Mouse (Mus musculus) limb, embryonic 13.5 days (tissue): ENCODE data around the gene Klk1b4. TPM values are rescaled to one million over a fixed set of nuclear protein-coding genes. Genes with fewer than 3 reads are reported as not detected.
A peak's percentile ranks its signal among the peaks of the same experiment; 100 is the strongest.
"Not testable (repeated sequence)": the region's sequence is repeated elsewhere in the genome, so short reads cannot be mapped to it uniquely, and the experiment has no call there.

ENCODE experiments used
- ATAC-seq: fragments of 200-750 bp; cut with Nextera tagmentation; 2 replicates; pipeline ENCODE4 v1.8.0; 2017; ENCODE audit warnings: low read depth, moderate number of reproducible peaks, moderate TSS enrichment; ENCODE audit not compliant: low FRiP score
- H3K27ac ChIP-seq: fragments of 300-500 bp; sonication (generic); 2 replicates; pipeline ENCODE4 v1.5.1; 2015; ENCODE audit warnings: inconsistent platforms, mild to moderate bottlenecking, moderate library complexity
- H3K27me3 ChIP-seq: fragments of 300-500 bp; sonication (generic); 2 replicates; pipeline ENCODE4 v1.6.1; 2015; ENCODE audit warnings: mild to moderate bottlenecking, inconsistent platforms
- H3K36me3 ChIP-seq: fragments of 300-500 bp; sonication (generic); 2 replicates; pipeline ENCODE4 v1.6.1; 2015; ENCODE audit warnings: inconsistent platforms, mild to moderate bottlenecking, moderate library complexity
- H3K4me1 ChIP-seq: fragments of 300-500 bp; sonication (generic); 2 replicates; pipeline ENCODE4 v1.6.1; 2015; ENCODE audit warnings: inconsistent platforms
- H3K4me2 ChIP-seq: fragments of 300-500 bp; sonication (generic); replicated peaks from 2 replicates; pipeline ENCODE4 v1.6.1; 2015; ENCODE audit warnings: inconsistent platforms, mild to moderate bottlenecking, moderate library complexity
- H3K4me3 ChIP-seq: fragments of 300-500 bp; sonication (generic); 2 replicates; pipeline ENCODE4 v1.5.1; 2015; ENCODE audit warnings: moderate library complexity, mild to moderate bottlenecking, inconsistent platforms
- H3K9ac ChIP-seq: fragments of 300-500 bp; sonication (generic); 2 replicates; pipeline ENCODE4 v1.6.1; 2015; ENCODE audit warnings: mild to moderate bottlenecking, inconsistent platforms
- H3K9me3 ChIP-seq: fragments of 300-500 bp; sonication (generic); 2 replicates; pipeline ENCODE4 v1.6.1; 2016; ENCODE audit warnings: inconsistent platforms
- WGBS: fragments of 180-500 bp; shearing (Covaris S2); methylation state at CpG from one replicate; pipeline ENCODE4 v1.1.7; 2015; 5-methylcytosine and 5-hydroxymethylcytosine counted together
- polyA plus RNA-seq: library from polyadenylated mRNA; unstranded; fragments of >200 nt; fragmentation: Nextera tagmentation; extraction: Ambion mirVana; gene quantifications from 2 replicates; pipeline ENCODE4 v1.2.1, GENCODE M21; 2015

The Klk1b4 gene
- polyA plus RNA-seq, 1 experiment from 2014 or later: not detected

DNA sequence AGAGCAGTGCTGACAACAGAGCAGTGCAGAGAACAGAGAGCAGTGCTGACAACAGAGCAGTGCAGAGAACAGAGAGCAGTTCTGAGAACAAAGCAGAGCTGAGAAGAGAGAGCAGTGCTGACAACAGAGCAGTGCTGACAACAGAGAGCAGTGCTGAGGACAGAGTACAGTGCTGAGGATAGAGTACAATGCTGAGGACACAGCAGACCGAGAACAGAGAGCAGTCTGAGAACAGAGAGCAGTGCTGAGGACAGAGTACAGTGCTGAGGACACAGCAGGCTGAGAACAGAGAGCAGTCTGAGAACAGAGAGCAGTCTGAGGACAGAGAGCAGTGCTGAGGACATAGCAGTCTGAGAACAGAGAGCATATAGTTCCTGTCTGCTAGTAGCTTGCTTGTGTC lies 33.5 kb downstream of the Klk1b4 start:
- no peaks in the 10 kb centered on the region for H3K36me3 ChIP-seq
- no peak overlapping the region for H3K4me3 ChIP-seq
- WGBS: 55% methylated on average over 1 of the region's 1 CpGs
- peaks cover 7% of the 10 kb centered on the region for H3K4me1 ChIP-seq
- no peaks in the 10 kb centered on the region for H3K9me3 ChIP-seq
- H3K27ac ChIP-seq: no peak overlapping the region
- H3K4me2 ChIP-seq: no peak overlapping the region
- H3K9ac ChIP-seq: no peak overlapping the region; the same call in 1 of the 2 replicates
- ATAC-seq: no peak
- no peaks in the 10 kb centered on the region for H3K27me3 ChIP-seq

DNA sequence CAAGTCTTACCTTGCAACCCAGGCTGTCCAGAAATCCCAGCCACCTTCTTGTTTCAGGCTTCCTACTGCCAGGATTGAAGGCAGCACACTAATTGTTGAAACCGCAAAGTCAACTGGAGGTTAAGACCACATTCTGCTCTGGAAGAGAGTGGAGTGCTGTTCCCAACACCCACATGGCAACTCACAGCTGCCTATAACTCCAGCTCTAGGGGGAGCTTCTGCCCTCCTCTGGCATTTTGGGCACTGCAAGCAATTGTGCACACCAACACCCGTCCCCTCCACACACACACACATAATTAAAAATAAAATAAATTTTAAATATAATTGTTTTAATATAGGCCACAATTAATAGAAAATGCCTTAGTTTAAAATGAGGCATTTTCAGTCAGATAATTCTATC lies 33.9 kb downstream of the Klk1b4 start:
- Histone ChIP-seq H3K27me3 (no peaks in the 10 kb centered on the region), H3K36me3 (no peaks in the 10 kb centered on the region), H3K4me1 (peaks cover 7% of the 10 kb centered on the region), H3K27ac (no peak overlapping the region), H3K9me3 (no peaks in the 10 kb centered on the region), H3K9ac (no peak overlapping the region), H3K4me3 (no peak overlapping the region), H3K4me2 (no peak overlapping the region)
- no peak for ATAC-seq
- WGBS: 66% methylated on average over 2 of the region's 2 CpGs

DNA sequence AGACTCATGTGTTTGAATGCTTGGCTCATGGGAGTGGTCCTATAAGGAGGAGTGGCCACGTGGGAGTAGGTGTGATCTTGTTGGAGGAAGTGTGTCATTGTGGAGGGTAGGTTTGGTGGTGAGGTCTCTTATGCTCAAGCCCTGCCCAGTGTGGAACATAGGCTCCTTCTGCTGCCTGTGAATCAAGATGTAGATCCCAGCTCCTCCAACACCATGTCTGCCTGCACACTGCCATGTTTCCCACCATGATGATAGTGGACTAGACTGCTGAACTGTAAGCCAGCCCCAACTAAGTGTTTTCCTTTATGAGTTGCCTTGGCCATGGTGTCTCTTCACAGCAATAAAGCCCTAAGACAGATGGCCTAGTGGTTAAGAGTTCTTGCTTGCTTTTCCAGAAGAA lies 36.8 kb downstream of the Klk1b4 start:
- Histone ChIP-seq H3K9ac (no peak overlapping the region), H3K27me3 (no peaks in the 10 kb centered on the region), H3K27ac (no peak overlapping the region), H3K36me3 (peaks cover 12% of the 10 kb centered on the region), H3K9me3 (no peaks in the 10 kb centered on the region), H3K4me1 (peaks cover 24% of the 10 kb centered on the region), H3K4me3 (no peak overlapping the region), H3K4me2 (no peak overlapping the region)
- ATAC-seq: no peak
- WGBS: 37% methylated on average over 1 of the region's 1 CpGs

DNA sequence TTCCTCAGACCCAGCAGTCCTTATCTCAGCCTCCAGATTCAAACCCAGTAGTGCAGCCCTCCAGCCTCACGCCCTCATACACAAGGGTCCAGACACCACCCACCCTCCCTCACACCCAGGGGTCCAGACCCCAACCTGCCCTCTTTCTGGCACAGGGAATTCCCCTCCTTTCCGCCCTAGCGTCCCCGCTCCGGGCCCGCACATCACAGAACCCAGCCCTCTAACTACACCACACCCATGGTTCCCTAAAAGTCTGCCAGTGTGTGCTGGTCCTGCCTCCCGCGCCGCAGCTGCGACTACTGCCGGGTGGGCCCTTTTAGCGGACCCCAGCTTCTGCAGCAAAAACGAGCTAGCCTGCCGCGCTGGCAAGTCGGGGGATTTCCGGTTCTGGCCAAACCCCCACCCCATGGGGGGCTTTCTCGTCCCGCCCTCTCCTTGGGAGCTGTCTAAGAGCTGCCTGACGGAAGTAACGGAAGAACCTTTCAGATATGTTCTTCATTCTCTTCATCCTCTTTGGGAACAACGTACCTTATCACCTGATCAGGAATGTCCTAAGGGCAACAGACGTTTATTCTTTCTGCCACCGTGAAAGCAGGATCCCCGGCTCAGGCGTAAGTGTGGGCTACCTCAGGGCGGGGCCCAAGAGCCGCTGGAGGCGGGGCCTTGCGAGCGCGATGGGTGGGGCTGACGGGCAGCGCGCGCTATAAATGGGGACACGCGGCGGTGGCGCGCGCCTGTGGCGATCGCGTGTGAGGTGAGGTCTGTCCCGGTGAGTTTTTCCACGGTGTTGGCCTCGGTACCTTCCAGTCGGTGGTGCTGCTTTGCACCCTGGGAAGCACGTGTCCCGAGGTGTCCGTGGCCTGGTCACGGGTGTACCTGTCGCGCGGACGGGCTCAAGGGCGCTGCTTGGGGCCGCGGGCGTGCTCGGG lies 39.1 kb downstream of the Klk1b4 start, which contains the start of the genes 1700028J19Rik and 2410002F23Rik:
TSS of gene 1700028J19Rik (minus strand) at position 641 of the 929 bp plus-strand sequence.
TSS of gene 2410002F23Rik (plus strand) at position 668 of the 929 bp plus-strand sequence.
- Histone ChIP-seq H3K4me2 (peak within 1 kb of the TSS; percentile 74), H3K27ac (peak within 1 kb of the TSS; percentile 96), H3K4me3 (peak within 1 kb of the TSS; percentile 76), H3K36me3 (peaks cover 35% of the 10 kb centered on the region), H3K4me1 (peaks cover 33% of the 10 kb centered on the region), H3K27me3 (no peaks in the 10 kb centered on the region), H3K9me3 (no peaks in the 10 kb centered on the region), H3K9ac (peak within 1 kb of the TSS; percentile 95)
- peak; percentile 89 for ATAC-seq
- WGBS: under 1% methylated on average over 62 of the region's 62 CpGs

DNA sequence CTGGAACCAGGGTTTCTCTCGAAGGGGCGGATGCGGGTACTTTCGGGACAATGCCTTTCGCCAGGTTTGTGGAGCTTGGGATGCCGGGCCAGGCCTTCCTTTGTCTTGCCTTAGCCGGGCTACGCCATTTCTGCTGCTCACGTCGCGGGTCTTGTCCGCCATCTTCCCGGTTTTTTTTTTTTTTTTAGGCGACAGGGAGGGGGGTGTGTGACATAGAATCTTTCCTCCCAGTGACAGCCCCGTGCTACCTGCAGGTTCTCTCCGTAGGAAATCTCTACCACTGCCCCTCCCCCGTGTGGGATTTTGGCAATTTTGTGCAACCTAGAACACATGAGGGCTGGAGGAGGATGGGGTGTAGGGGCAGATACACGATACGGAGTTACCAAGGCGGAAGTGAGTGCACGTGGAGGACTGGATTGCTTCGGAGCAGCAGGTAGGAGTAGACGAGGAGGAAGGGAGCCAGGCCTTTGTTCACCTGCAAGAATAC lies 39.8 kb downstream of the Klk1b4 start:
- Histone ChIP-seq H3K4me2 (peak overlapping the region; percentile 74), H3K4me3 (peak overlapping the region; percentile 76), H3K4me1 (peaks cover 33% of the 10 kb centered on the region), H3K9me3 (no peaks in the 10 kb centered on the region), H3K9ac (peak overlapping the region; percentile 95), H3K27ac (peak overlapping the region; percentile 96), H3K27me3 (no peaks in the 10 kb centered on the region), H3K36me3 (peaks cover 40% of the 10 kb centered on the region)
- ATAC-seq: peak; percentile 5; the same call in 1 of the 2 replicates
- 0% methylated on average over 23 of the region's 23 CpGs for WGBS

DNA sequence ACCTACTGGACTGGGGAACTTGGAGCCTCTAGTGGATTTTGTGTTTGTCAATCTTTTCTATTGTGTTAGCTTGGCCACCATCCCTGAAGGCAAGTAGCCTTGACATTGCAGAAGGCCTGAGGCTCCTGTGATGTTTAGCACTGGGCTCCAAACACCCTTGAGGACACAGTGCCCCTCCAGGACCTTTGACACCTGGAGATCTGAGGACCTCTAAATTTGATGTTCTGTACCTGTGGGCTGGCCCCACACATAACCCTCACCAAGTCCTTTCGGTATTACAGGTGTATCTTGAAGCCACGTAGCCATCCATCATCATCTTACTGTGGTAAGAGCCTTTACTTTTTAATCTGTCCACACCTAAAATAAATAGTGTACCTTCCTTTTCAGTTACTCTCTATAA lies 40.7 kb downstream of the Klk1b4 start:
- Histone ChIP-seq H3K36me3 (peaks cover 49% of the 10 kb centered on the region), H3K27me3 (no peaks in the 10 kb centered on the region), H3K4me3 (peak overlapping the region; percentile 76), H3K9ac (peak overlapping the region; percentile 95; the same call in 1 of the 2 replicates), H3K9me3 (no peaks in the 10 kb centered on the region), H3K27ac (no peak overlapping the region), H3K4me2 (peak overlapping the region; percentile 74), H3K4me1 (peaks cover 33% of the 10 kb centered on the region)
- ATAC-seq: no peak
- 91% methylated on average over 2 of the region's 2 CpGs for WGBS

DNA sequence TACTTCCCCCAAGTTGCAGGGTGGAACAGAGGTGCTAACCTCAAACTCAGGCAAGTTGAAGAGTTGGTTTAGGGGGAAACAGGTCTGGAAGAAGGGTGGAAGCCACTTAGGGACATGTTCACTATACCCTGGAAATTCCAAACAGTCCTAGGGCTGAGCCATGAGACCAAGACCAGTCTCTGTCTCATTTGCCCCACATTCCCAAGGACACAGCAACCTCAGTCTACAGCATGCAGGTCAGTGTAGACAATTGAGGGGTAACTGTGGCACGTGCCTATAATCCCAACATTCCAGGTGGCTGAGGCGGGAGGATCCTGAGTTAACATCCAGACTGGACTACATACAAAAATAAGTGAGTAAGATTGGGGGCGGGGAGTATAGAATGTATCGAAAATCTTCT lies 42.0 kb downstream of the Klk1b4 start:
- Histone ChIP-seq H3K9ac (no peak overlapping the region), H3K9me3 (no peaks in the 10 kb centered on the region), H3K4me2 (no peak overlapping the region), H3K27me3 (no peaks in the 10 kb centered on the region), H3K4me1 (peaks cover 33% of the 10 kb centered on the region), H3K36me3 (peaks cover 60% of the 10 kb centered on the region), H3K4me3 (no peak overlapping the region), H3K27ac (no peak overlapping the region)
- no peak for ATAC-seq
- WGBS: 91% methylated on average over 4 of the region's 4 CpGs

DNA sequence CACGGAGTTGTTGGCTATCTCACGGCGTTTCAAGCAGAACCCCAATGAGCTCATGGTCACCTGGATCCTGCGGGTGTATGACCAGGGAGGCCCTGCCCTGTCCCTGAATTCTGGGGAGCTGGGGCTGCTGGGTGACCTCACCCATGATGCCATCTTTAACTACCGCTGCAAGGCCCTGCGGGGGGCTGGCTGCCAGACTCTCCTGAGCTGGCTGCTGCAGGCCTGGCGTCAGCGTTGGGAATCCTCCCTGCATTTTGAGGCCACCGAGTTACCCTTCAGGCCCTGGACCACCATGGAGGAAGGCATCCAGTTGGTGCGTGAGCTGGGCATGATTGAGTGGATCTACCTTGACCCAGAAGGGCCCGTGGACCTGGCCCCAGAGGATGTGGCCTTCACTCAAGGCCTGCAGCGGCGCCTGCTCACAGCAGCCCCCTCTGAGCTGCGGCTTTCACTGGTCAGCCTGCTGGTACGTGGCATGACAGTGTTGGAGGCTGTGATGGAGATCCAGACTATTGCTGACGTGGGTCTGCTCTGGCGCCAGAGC lies 43.6 kb downstream of the Klk1b4 start:
- H3K4me2 ChIP-seq, H3K27me3 ChIP-seq, ATAC-seq, H3K27ac ChIP-seq, H3K4me3 ChIP-seq, H3K9ac ChIP-seq, H3K9me3 ChIP-seq: not testable (repeated sequence)
- WGBS: 87% methylated on average over 17 of the region's 17 CpGs
- Histone ChIP-seq H3K4me1 (peaks cover 26% of the 10 kb centered on the region), H3K36me3 (peaks cover 69% of the 10 kb centered on the region)

DNA sequence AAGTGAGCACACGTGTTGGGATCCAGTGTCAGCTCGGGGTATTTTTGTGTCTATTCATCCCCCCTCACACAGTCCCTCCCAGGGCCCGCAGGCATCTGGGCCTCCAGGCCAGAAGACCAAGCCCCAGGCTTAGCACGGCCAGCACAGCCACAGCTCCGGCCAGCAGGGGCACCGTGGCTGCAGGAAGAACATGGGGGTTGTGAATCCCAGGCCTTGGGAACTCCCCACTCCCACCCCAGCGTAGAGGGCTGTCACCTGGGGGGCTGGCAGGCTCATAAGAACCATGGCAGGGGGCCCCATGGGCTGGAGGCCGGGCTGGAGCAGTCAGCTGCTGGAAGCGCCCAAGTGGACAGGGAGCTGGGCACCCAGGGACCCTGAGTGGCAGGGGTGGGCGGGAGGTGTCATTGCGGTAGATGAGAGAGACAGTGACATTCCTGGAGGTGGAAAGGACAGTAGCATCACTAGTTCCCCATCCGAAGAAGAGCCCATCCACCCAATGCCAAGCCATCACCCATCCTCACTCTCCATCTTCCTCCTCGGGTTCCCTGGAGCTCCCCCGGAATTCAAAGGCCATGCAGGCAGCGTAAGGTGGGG lies 45.9 kb downstream of the Klk1b4 start:
- no peak for ATAC-seq
- H3K36me3 ChIP-seq: peaks cover 66% of the 10 kb centered on the region
- no peaks in the 10 kb centered on the region for H3K27me3 ChIP-seq

DNA sequence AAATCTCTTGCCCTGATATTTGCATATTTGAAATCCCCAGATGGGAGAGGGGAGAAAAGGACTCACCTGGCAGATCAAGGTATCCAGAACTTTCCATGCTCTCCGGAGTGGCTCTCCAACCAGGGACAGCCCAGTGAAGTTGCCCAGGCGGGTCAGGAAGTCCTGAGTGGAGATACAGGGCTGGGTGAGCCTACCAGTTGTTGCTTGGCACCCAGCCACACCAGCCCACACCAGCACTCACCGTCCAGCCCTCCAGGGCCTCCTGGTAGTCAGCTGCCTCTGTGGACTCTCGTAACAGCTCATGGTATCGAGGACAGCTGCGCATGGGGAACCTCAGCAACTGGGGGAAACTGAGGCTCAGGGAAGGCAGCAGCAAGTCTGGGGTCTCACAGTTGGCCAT lies 47.7 kb downstream of the Klk1b4 start:
- Histone ChIP-seq H3K9ac (no peak overlapping the region), H3K36me3 (peaks cover 48% of the 10 kb centered on the region), H3K4me2 (no peak overlapping the region), H3K4me1 (peaks cover 1% of the 10 kb centered on the region; the same call in 1 of the 2 replicates), H3K4me3 (no peak overlapping the region), H3K27ac (no peak overlapping the region; the same call in 1 of the 2 replicates), H3K27me3 (no peaks in the 10 kb centered on the region), H3K9me3 (no peaks in the 10 kb centered on the region)
- ATAC-seq: no peak
- WGBS: 79% methylated on average over 6 of the region's 6 CpGs

More for the DNA sequence above, 45.9 kb downstream of the Klk1b4 start:
- Histone ChIP-seq H3K4me3 (no peak overlapping the region), H3K4me1 (peaks cover 19% of the 10 kb centered on the region), H3K9ac (no peak overlapping the region), H3K9me3 (no peaks in the 10 kb centered on the region), H3K4me2 (no peak overlapping the region), H3K27ac (peak overlapping the region; percentile 15; the same call in 1 of the 2 replicates)
- WGBS: 68% methylated on average over 15 of the region's 15 CpGs

DNA sequence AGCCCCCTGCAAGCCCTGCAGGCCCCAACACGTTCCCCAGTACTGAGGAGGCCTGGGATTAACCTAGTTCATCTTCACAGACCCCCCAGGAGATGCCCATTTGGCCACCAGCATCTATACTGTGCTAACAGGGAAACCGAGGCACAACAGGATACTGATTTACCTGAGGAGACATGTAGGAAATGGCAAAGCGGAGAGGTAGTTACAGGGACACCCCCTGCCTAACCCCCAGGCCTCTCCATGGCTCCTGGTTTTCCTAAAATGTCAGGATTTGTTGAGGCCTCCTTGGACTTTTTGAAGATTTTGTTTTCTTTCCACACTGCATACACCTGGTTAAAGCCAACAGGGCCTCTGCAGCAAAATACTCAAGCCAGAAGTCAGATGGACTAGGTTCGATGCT lies 50.0 kb downstream of the Klk1b4 start, which contains the start of gene Acp4:
TSS of gene Acp4 (minus strand) at position 101 of the 400 bp plus-strand sequence.
- peaks cover 14% of the 10 kb centered on the region for H3K27me3 ChIP-seq
- WGBS: 74% methylated on average over 4 of the region's 4 CpGs
- no peak for ATAC-seq
- no peak within 1 kb of the TSS for H3K9ac ChIP-seq
- no peaks in the 10 kb centered on the region for H3K9me3 ChIP-seq
- no peaks in the 10 kb centered on the region for H3K4me1 ChIP-seq
- peaks cover 27% of the 10 kb centered on the region for H3K36me3 ChIP-seq
- H3K27ac ChIP-seq: no peak within 1 kb of the TSS
- no peak within 1 kb of the TSS for H3K4me3 ChIP-seq
- no peak within 1 kb of the TSS for H3K4me2 ChIP-seq

DNA sequence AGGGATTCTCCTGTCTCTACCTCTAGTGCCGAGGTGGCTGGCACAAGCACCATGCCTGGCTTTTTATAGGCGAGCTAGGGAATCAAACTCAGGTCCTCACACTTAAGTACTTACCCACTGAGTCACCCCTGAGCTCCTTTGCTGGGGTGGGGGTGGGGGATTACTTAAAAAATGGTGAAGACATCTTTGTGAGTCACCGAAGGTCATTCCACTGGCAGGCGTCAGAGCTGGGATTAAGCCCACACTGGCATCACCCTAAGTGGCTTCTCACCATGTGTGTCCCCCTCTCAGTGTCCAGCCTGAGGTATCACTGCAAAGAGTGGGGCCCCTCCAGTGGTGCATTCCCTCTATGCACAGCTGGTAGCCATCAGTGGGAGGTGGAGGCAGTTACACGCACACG lies 53.2 kb downstream of the Klk1b4 start:
- Histone ChIP-seq H3K36me3 (no peaks in the 10 kb centered on the region), H3K4me3 (no peak overlapping the region), H3K4me2 (no peak overlapping the region), H3K9ac (no peak overlapping the region), H3K4me1 (peaks cover 7% of the 10 kb centered on the region), H3K27ac (no peak overlapping the region), H3K9me3 (no peaks in the 10 kb centered on the region), H3K27me3 (peaks cover 35% of the 10 kb centered on the region)
- ATAC-seq: no peak
- WGBS: 68% methylated on average over 6 of the region's 6 CpGs
